Mouse (Mus musculus): ENCODE measurements around the gene Dnmt3a. TPM values are rescaled to one million over a fixed set of nuclear protein-coding genes. Genes with fewer than 3 reads are reported as not detected.
A peak's percentile ranks its signal among the peaks of the same experiment; 100 is the strongest.

The Dnmt3a gene
- 139 and 142 TPM in 2 replicates for polyA plus RNA-seq (2016; fragmentation: Nextera tagmentation; extraction: Ambion mirVana)

DNA sequence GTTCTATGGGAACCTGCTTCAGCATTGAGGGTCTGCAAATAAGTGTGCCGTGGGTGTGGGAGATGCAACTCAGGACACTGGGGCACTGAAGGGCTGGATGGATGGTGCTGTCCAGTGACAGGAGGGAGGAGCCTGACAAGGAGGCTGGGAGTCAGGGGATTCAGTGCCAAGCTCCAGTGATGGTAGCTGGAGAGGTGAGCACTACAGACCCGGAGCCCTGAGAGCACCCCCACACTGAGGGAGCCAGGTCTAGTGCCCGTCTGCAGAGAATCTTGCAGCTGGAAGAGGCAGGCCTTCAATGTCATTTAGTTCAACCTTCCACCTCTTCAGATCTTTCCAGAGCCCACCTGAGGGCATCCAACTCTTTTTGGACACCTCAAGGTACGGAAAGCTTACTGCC is at the start of gene Dnmt3a:
Gene Dnmt3a (plus strand): TSS at position 156 of the 400 bp plus-strand sequence.
- Histone ChIP-seq H3K9ac (peak within 1 kb of the TSS; percentile 98), H3K27me3 (replicated peaks) (peaks cover 3% of the 10 kb centered on the region; the same call in 1 of the 2 replicates), H3K4me1 (replicated peaks) (peaks cover 33% of the 10 kb centered on the region), H3K27ac (ENCODE audit: poor library complexity, severe bottlenecking) (peak within 1 kb of the TSS; percentile 99), H3K4me2 (peak within 1 kb of the TSS; percentile 79), H3K4me3 (peak within 1 kb of the TSS; percentile 96), H3K36me3 (no peaks in the 10 kb centered on the region), H3K9me3 (replicated peaks) (no peaks in the 10 kb centered on the region)
- 17% methylated on average over 4 of the region's 4 CpGs for WGBS
- ATAC-seq (ENCODE audit: insufficient number of reproducible peaks, low FRiP score): no peak

- Histone ChIP-seq H3K4me2 (no peak overlapping the region), H3K27me3 (replicated peaks) (no peaks in the 10 kb centered on the region), H3K27ac (ENCODE audit: poor library complexity, severe bottlenecking) (no peak overlapping the region), H3K4me3 (no peak overlapping the region), H3K9me3 (replicated peaks) (no peaks in the 10 kb centered on the region), H3K9ac (no peak overlapping the region), H3K36me3 (peaks cover 8% of the 10 kb centered on the region; the same call in 1 of the 2 replicates), H3K4me1 (replicated peaks) (no peaks in the 10 kb centered on the region)
- 86% methylated on average over 3 of the region's 3 CpGs for WGBS
- ATAC-seq (ENCODE audit: insufficient number of reproducible peaks, low FRiP score): no peak
Observed at GRCm38 (mm10) chr12:3756216-3756615, 49.6 kb upstream of the Dnmt3a start.

DNA sequence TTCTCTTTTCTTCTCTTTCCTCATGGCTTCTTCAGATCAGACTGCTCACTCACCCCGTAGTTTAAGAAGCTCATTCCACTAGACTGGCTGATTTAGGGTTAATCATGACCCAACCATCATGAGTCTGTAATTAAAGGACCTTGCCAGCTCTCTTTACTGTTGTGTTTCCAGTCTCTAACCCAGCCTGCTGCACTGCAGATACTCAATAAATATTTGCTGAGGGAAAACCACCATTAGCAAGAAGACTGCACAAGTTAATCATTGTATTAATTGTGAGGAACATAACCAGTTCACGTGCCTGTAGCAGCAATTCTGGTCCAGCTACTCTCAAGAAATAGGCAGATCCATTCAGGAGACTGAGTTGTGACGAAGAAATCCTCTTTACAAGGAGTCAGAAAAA is 47.7 kb upstream of the Dnmt3a start:
- H3K9me3 ChIP-seq (replicated peaks): no peaks in the 10 kb centered on the region
- no peak for ATAC-seq (ENCODE audit: insufficient number of reproducible peaks, low FRiP score)
- peaks cover 4% of the 10 kb centered on the region; the same call in 1 of the 2 replicates for H3K4me1 ChIP-seq (replicated peaks)
- H3K9ac ChIP-seq: no peak overlapping the region
- no peaks in the 10 kb centered on the region for H3K27me3 ChIP-seq (replicated peaks)
- 86% methylated on average over 3 of the region's 3 CpGs for WGBS
- no peak overlapping the region for H3K4me2 ChIP-seq
- no peak overlapping the region for H3K4me3 ChIP-seq
- H3K27ac ChIP-seq (ENCODE audit: poor library complexity, severe bottlenecking): no peak overlapping the region
- H3K36me3 ChIP-seq: no peaks in the 10 kb centered on the region

- no peak overlapping the region for H3K27ac ChIP-seq (ENCODE audit: poor library complexity, severe bottlenecking)
- WGBS: 49% methylated on average over 4 of the region's 4 CpGs
- no peaks in the 10 kb centered on the region for H3K27me3 ChIP-seq (replicated peaks)
- no peak overlapping the region for H3K4me3 ChIP-seq
- no peak overlapping the region for H3K9ac ChIP-seq
- no peaks in the 10 kb centered on the region for H3K9me3 ChIP-seq (replicated peaks)
- H3K4me2 ChIP-seq: no peak overlapping the region
- H3K4me1 ChIP-seq (replicated peaks): peaks cover 15% of the 10 kb centered on the region; the same call in 1 of the 2 replicates
- no peak for ATAC-seq (ENCODE audit: insufficient number of reproducible peaks, low FRiP score)
- H3K36me3 ChIP-seq: no peaks in the 10 kb centered on the region
Observed at GRCm38 (mm10) chr12:3759419-3759818, 46.4 kb upstream of the Dnmt3a start.

GRCm38 (mm10) chr12:3760876-3761590 is 44.8 kb upstream of the Dnmt3a start:
- 71% methylated on average over 4 of the region's 4 CpGs for WGBS
- Histone ChIP-seq H3K4me3 (no peak overlapping the region), H3K36me3 (no peaks in the 10 kb centered on the region), H3K4me2 (no peak overlapping the region), H3K27me3 (replicated peaks) (no peaks in the 10 kb centered on the region), H3K9ac (no peak overlapping the region), H3K27ac (ENCODE audit: poor library complexity, severe bottlenecking) (no peak overlapping the region), H3K9me3 (replicated peaks) (no peaks in the 10 kb centered on the region), H3K4me1 (replicated peaks) (peaks cover 18% of the 10 kb centered on the region; the same call in 1 of the 2 replicates)
- no peak for ATAC-seq (ENCODE audit: insufficient number of reproducible peaks, low FRiP score)

- H3K36me3 ChIP-seq: no peaks in the 10 kb centered on the region
- H3K9ac ChIP-seq: no peak overlapping the region
- no peak overlapping the region for H3K4me2 ChIP-seq
- no peak for ATAC-seq (ENCODE audit: insufficient number of reproducible peaks, low FRiP score)
- no peaks in the 10 kb centered on the region for H3K9me3 ChIP-seq (replicated peaks)
- no peaks in the 10 kb centered on the region for H3K27me3 ChIP-seq (replicated peaks)
- peaks cover 18% of the 10 kb centered on the region; the same call in 1 of the 2 replicates for H3K4me1 ChIP-seq (replicated peaks)
- no peak overlapping the region for H3K4me3 ChIP-seq
- 61% methylated on average over 6 of the region's 6 CpGs for WGBS
- no peak overlapping the region for H3K27ac ChIP-seq (ENCODE audit: poor library complexity, severe bottlenecking)
Observed at GRCm38 (mm10) chr12:3761591-3762295, 44.1 kb upstream of the Dnmt3a start.

DNA sequence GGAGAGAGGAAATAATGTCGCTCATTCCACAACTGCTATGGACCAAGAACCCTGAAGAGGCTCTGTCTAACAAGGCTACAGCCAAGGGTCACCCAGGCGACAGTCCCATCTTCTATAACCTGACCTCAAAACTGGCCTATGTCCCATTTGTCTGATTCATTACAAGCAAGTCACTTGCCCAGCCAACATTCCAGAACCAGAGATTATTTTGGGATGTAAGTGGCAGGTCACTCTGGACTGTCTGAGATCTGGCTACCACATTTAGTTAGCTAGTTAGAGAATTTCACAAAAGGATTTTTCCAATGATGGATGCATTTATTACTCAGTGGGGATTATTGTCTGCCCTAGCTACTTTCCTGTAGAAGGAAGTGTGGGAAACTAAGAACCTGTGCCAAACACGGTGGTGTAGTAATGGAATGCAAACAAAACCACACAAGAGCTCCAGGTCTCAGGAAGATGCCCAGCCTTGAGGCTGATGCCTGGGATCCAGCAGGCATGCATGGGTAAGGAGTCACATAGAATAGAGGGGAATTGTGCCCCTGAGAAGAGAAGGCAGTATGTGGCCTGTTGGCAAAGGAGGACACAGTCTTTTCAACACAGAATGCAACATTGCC is 41.5 kb upstream of the Dnmt3a start:
- H3K4me1 ChIP-seq (replicated peaks): peaks cover 18% of the 10 kb centered on the region; the same call in 1 of the 2 replicates
- H3K27ac ChIP-seq (ENCODE audit: poor library complexity, severe bottlenecking): no peak overlapping the region
- H3K36me3 ChIP-seq: no peaks in the 10 kb centered on the region
- WGBS: 73% methylated on average over 3 of the region's 3 CpGs
- no peaks in the 10 kb centered on the region for H3K27me3 ChIP-seq (replicated peaks)
- H3K9me3 ChIP-seq (replicated peaks): no peaks in the 10 kb centered on the region
- ATAC-seq (ENCODE audit: insufficient number of reproducible peaks, low FRiP score): no peak
- no peak overlapping the region for H3K4me3 ChIP-seq
- no peak overlapping the region for H3K9ac ChIP-seq
- no peak overlapping the region for H3K4me2 ChIP-seq

GRCm38 (mm10) chr12:3767360-3767759 is 38.4 kb upstream of the Dnmt3a start:
- no peak overlapping the region for H3K4me2 ChIP-seq
- no peak for ATAC-seq (ENCODE audit: insufficient number of reproducible peaks, low FRiP score)
- no peak overlapping the region for H3K4me3 ChIP-seq
- H3K9me3 ChIP-seq (replicated peaks): no peaks in the 10 kb centered on the region
- no peaks in the 10 kb centered on the region for H3K27me3 ChIP-seq (replicated peaks)
- 0 out of 2 replicates have a peak, but pooled peaks cover 16% of the 10 kb centered on the region for H3K4me1 ChIP-seq (replicated peaks)
- H3K27ac ChIP-seq (ENCODE audit: poor library complexity, severe bottlenecking): no peak overlapping the region
- WGBS: 63% methylated on average over 8 of the region's 8 CpGs
- no peak overlapping the region for H3K9ac ChIP-seq
- H3K36me3 ChIP-seq: no peaks in the 10 kb centered on the region

DNA sequence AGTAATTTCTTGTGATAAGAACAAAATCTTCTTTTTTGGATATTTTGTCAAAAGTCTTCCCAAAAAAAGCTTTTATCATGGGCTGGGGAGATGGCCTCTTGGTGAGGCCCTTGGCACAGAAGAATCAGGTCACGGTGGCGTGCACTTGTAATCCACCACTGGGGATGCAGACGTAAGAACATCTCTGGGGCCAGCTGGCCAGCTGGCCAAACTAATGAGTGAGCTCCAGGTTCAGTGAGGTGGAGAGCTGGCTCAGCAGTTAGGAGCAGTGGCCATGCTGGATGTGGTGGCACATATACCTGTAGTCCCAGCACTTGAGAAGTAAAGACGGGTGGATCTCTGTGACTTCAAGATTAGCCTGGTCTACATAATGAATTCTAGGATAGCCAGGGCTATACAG is 37.4 kb upstream of the Dnmt3a start:
- Histone ChIP-seq H3K27ac (ENCODE audit: poor library complexity, severe bottlenecking) (no peak overlapping the region), H3K4me3 (no peak overlapping the region), H3K4me2 (no peak overlapping the region), H3K4me1 (replicated peaks) (0 out of 2 replicates have a peak, but pooled peaks cover 12% of the 10 kb centered on the region), H3K9ac (no peak overlapping the region), H3K9me3 (replicated peaks) (no peaks in the 10 kb centered on the region), H3K27me3 (replicated peaks) (no peaks in the 10 kb centered on the region), H3K36me3 (no peaks in the 10 kb centered on the region)
- ATAC-seq (ENCODE audit: insufficient number of reproducible peaks, low FRiP score): no peak
- WGBS: 86% methylated on average over 4 of the region's 4 CpGs

- H3K27me3 ChIP-seq (replicated peaks): no peaks in the 10 kb centered on the region
- WGBS: 84% methylated on average over 2 of the region's 2 CpGs
- no peaks in the 10 kb centered on the region for H3K4me1 ChIP-seq (replicated peaks)
- H3K36me3 ChIP-seq: no peaks in the 10 kb centered on the region
- ATAC-seq (ENCODE audit: insufficient number of reproducible peaks, low FRiP score): no peak
- no peak overlapping the region for H3K27ac ChIP-seq (ENCODE audit: poor library complexity, severe bottlenecking)
- no peaks in the 10 kb centered on the region for H3K9me3 ChIP-seq (replicated peaks)
- no peak overlapping the region for H3K9ac ChIP-seq
- no peak overlapping the region for H3K4me2 ChIP-seq
- no peak overlapping the region for H3K4me3 ChIP-seq
Observed at GRCm38 (mm10) chr12:3770546-3770945, 35.3 kb upstream of the Dnmt3a start.

DNA sequence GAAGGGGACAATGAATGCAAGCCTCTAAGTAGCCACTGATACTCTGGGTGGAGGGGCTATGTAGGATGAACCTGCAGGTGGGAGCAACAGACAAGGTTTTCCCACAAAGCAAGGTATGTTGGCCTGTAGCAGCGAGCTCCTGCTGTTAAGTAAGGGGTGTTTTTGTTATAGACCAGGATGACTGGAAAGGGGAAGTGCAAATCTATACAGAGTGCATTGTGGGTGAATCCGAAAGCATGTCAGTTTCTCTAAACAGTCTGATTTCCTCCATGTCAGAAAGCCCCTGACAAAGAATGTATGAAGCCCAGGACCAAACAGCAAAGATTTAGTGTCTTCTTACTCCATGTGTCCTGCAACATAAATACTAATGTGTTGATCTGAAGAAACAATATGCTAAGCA is 34.7 kb upstream of the Dnmt3a start:
- WGBS: 85% methylated on average over 2 of the region's 2 CpGs
- H3K9ac ChIP-seq: no peak overlapping the region
- no peaks in the 10 kb centered on the region for H3K9me3 ChIP-seq (replicated peaks)
- H3K4me3 ChIP-seq: no peak overlapping the region
- no peak overlapping the region for H3K4me2 ChIP-seq
- no peak for ATAC-seq (ENCODE audit: insufficient number of reproducible peaks, low FRiP score)
- no peaks in the 10 kb centered on the region for H3K27me3 ChIP-seq (replicated peaks)
- no peak overlapping the region for H3K27ac ChIP-seq (ENCODE audit: poor library complexity, severe bottlenecking)
- no peaks in the 10 kb centered on the region for H3K4me1 ChIP-seq (replicated peaks)
- no peaks in the 10 kb centered on the region for H3K36me3 ChIP-seq

Measured in heart, embryonic 12.5 days (tissue).